ENCODE assay signal across 19 mouse cellular contexts in the genomic region with DNA sequence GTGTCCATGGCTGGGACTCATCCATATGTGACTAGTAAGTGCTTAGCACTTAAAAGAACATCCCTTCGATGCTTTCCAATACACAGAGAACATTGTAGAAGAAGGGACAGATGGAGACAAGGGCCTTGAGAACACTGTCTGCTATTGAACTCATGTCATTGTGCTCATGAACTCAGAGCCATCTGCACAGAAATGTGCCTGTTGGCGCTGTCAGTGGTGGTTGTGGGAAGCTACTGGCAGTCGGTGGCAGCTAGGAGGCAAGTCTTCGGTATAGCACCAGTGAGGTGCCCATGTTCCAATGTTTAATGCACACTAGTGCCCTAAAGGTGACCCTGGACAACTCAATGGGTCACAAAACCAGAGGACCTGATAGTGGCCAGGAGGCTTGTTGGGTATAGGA. TPM values are rescaled to one million over a fixed set of nuclear protein-coding genes. Genes with fewer than 3 reads are reported as not detected.
"Had no signal": no experiment of that assay in that cellular context is flagged by ENCODE, and none has a peak within 500 bp of the region (broad histone marks: within the 10 kb centered on the region; RNA-seq: fewer than 3 reads in every experiment).

No protein-coding gene starts in this region.

- H3K27ac ChIP-seq: left cerebral cortex, adult 2 months; liver, embryonic 13.5 days; midbrain, embryonic 15.5 days; neural tube, embryonic 12.5 days; stomach, embryonic 15.5 days had no signal

- DNase-seq: kidney, adult 18-20 months; kidney, adult 9 months; kidney, postnatal 14 days; kidney, postnatal 4 days; liver, embryonic 13.5 days; lung, adult 2 months; lung, postnatal 14 days; lung, postnatal 4 days; thymus, postnatal 25 days had no signal

- H3K36me3 ChIP-seq: liver, embryonic 13.5 days; midbrain, embryonic 15.5 days; neural tube, embryonic 12.5 days; stomach, embryonic 15.5 days had no signal

- H3K9me3 ChIP-seq: liver, embryonic 13.5 days; midbrain, embryonic 15.5 days; neural tube, embryonic 12.5 days; stomach, embryonic 15.5 days had no signal

- H3K9ac ChIP-seq: liver, embryonic 13.5 days; midbrain, embryonic 15.5 days; neural tube, embryonic 12.5 days; stomach, embryonic 15.5 days had no signal

- H3K4me1 ChIP-seq: midbrain, embryonic 15.5 days; neural tube, embryonic 12.5 days; stomach, embryonic 15.5 days had no signal

- H3K4me2 ChIP-seq: liver, embryonic 13.5 days; midbrain, embryonic 11.5 days; midbrain, embryonic 15.5 days; neural tube, embryonic 12.5 days; stomach, embryonic 15.5 days had no signal

- H3K4me3 ChIP-seq: left cerebral cortex, adult 2 months; liver, embryonic 13.5 days; midbrain, embryonic 15.5 days; neural tube, embryonic 12.5 days; stomach, embryonic 15.5 days had no signal

- ATAC-seq: inflammation-experienced regulatory T-cells, adult 6 months; intestine, embryonic 16.5 days; midbrain, embryonic 15.5 days had no signal

- H3K27me3 ChIP-seq: midbrain, embryonic 15.5 days; neural tube, embryonic 12.5 days; stomach, embryonic 15.5 days had no signal

RNA-seq across cellular contexts. Expression of a gene that starts 38.8 kb away (rescaled TPM):
- polyA plus RNA-seq: inflammation-experienced regulatory T-cells, adult 6 months; limb, embryonic 11.5 days; liver, embryonic 13.5 days; liver, embryonic 16.5 days; stomach, embryonic 15.5 days; thymus, postnatal 0 days had no signal
